Mouse (Mus musculus): ENCODE data around the gene Aimp1.

- TF ChIP-seq POLR2A (IDR thresholded peaks at IDR 0.05; ENCODE audit: borderline replicate concordance, insufficient read depth, low read length) = no peak
- no peak for TF ChIP-seq CTCF (IDR thresholded peaks at IDR 0.05; ENCODE audit: borderline replicate concordance, insufficient read depth, low read depth, low read length)
Observed at GRCm38 (mm10) chr3:132649368-132649767, 34.8 kb downstream of the Aimp1 start.

Measured in cerebellum, adult 2 months (tissue).